8 mouse cellular contexts compared by ENCODE assay signal in genomic region chr2:26516275-26516674, GRCm38 (mm10). TPM values are rescaled to one million over a fixed set of nuclear protein-coding genes. Genes with fewer than 3 reads are reported as not detected.
DNase-seq lines count a peak whose midpoint lies in the region; ATAC-seq lines count a peak whose summit lies in the region.

Gene Notch1, minus strand, starts transcription at chr2:26516663.

- H3K4me3 ChIP-seq in limb, embryonic 10.5 days = no peak within 1 kb of the TSS
- no peak within 1 kb of the TSS for H3K4me3 ChIP-seq in neural tube, embryonic 14.5 days (ENCODE audit: low read depth, low read length)

- peaks cover 38% of the 10 kb centered on the region for H3K4me1 ChIP-seq in limb, embryonic 10.5 days
- H3K4me1 ChIP-seq in neural tube, embryonic 14.5 days (ENCODE audit: control insufficient read depth, insufficient read depth, low read length) = 0 out of 2 replicates have a peak, but pooled peaks cover 4% of the 10 kb centered on the region

- no peak within 1 kb of the TSS for H3K9ac ChIP-seq in neural tube, embryonic 14.5 days (replicated peaks; ENCODE audit: low read depth, low read length)

- no peaks in the 10 kb centered on the region for H3K9me3 ChIP-seq in limb, embryonic 10.5 days (replicated peaks)
- no peaks in the 10 kb centered on the region for H3K9me3 ChIP-seq in neural tube, embryonic 14.5 days (ENCODE audit: control insufficient read depth, low read length)

- peak within 1 kb of the TSS; percentile 77 for H3K27ac ChIP-seq in limb, embryonic 10.5 days
- H3K27ac ChIP-seq in neural tube, embryonic 14.5 days (ENCODE audit: low read depth, low read length) = peak within 1 kb of the TSS; percentile 39

- H3K27me3 ChIP-seq in limb, embryonic 10.5 days (ENCODE audit: low read depth, poor library complexity, severe bottlenecking) = no peaks in the 10 kb centered on the region
- no peaks in the 10 kb centered on the region for H3K27me3 ChIP-seq in neural tube, embryonic 14.5 days (ENCODE audit: control insufficient read depth, insufficient read depth, low read length)

- no peak within 1 kb of the TSS for H3K4me2 ChIP-seq in neural tube, embryonic 14.5 days (ENCODE audit: low read depth, low read length)

- H3K36me3 ChIP-seq in limb, embryonic 10.5 days = no peaks in the 10 kb centered on the region
- H3K36me3 ChIP-seq in neural tube, embryonic 14.5 days (ENCODE audit: control insufficient read depth, insufficient read depth, low read length) = no peaks in the 10 kb centered on the region

- peak; percentile 45 for DNase-seq in embryo, embryonic 11 days
- DNase-seq in embryo, embryonic 10.5 days (ENCODE audit: low spot score) = no peak
- DNase-seq in adrenal gland, postnatal 4 days (ENCODE audit: low spot score in 2 of 2) = no peak
- DNase-seq in gastrocnemius, postnatal 4 days (ENCODE audit: low spot score in 2 of 2) = peak in 1 of 2 experiments; percentile 58
- DNase-seq in limb, embryonic 10.5 days (ENCODE audit: low spot score) = peak; percentile 51
- DNase-seq in ovary, adult 18-20 months (ENCODE audit: low spot score) = no peak

- WGBS in limb, embryonic 10.5 days = 43% methylated on average over 12 of the region's 12 CpGs
- 25% methylated on average over 12 of the region's 12 CpGs for WGBS in neural tube, embryonic 14.5 days

- no peak for ATAC-seq in inflammation-experienced regulatory T-cells, adult 6 months
- peak; percentile 28; the same call in 1 of the 2 replicates for ATAC-seq in neural tube, embryonic 14.5 days (ENCODE audit: low read depth)

RNA-seq across cellular contexts. Expression of gene Notch1, which starts in this region (rescaled TPM):
- total RNA-seq in adrenal gland, postnatal 4 days (2021) = 10 to 100 TPM; 35.1 to 48.7 TPM
- total RNA-seq in gastrocnemius, postnatal 4 days (2021) = 10 to 100 TPM; 48.4 to 52.9 TPM
- 10 to 100 TPM; 24.9 to 41.2 (median 27.0) TPM for polyA plus RNA-seq in inflammation-experienced regulatory T-cells, adult 6 months (2017; shearing (Covaris generic))
- 8.5 and 11.8 TPM in 2 replicates for polyA plus RNA-seq in limb, embryonic 10.5 days (2016; fragmentation: Nextera tagmentation; extraction: Ambion mirVana)
- polyA plus RNA-seq in neural tube, embryonic 14.5 days (2014; fragmentation: Nextera tagmentation; extraction: Ambion mirVana) = 20.8 and 26.6 TPM in 2 replicates

Comparison
In these comparisons a context has a peak if more than half of its experiments do, and no peak if none do; other contexts are left out.
1. DNase-seq: peak in embryo, embryonic 11 days (single experiment) and limb, embryonic 10.5 days (single experiment); none in embryo, embryonic 10.5 days (single experiment), adrenal gland, postnatal 4 days (0 of 2) and ovary, adult 18-20 months (single experiment).